Mouse (Mus musculus) heart, postnatal 0 days (tissue): ENCODE results near the gene Galnt7. TPM values are rescaled to one million over a fixed set of nuclear protein-coding genes. Genes with fewer than 3 reads are reported as not detected.
A peak's percentile ranks its signal among the peaks of the same experiment; 100 is the strongest.

Experiments used
- ATAC-seq: fragments of 200-750 bp; cut with Nextera tagmentation; 2 replicates; pipeline ENCODE4 v1.8.0; 2017; ENCODE audit warnings: low read depth, moderate number of reproducible peaks, moderate library complexity; ENCODE audit not compliant: insufficient read depth
- DNase-seq: peaks from one replicate; pipeline ENCODE4 v3.0.0-alpha.2; 2016; ENCODE audit warnings: low spot score
- H3K27ac ChIP-seq: fragments of 300-500 bp; sonication (generic); 2 replicates; pipeline ENCODE4 v1.5.1; 2014; ENCODE audit warnings: low read depth, mild to moderate bottlenecking
- H3K27me3 ChIP-seq: fragments of 300-500 bp; sonication (generic); 2 replicates; pipeline ENCODE4 v1.6.1; 2014; ENCODE audit warnings: low read length, mixed read lengths; ENCODE audit not compliant: control insufficient read depth, insufficient read depth
- H3K36me3 ChIP-seq: fragments of 300-500 bp; sonication (generic); replicated peaks from 2 replicates; pipeline ENCODE4 v1.6.1; 2014; ENCODE audit warnings: low read length, mixed read lengths; ENCODE audit not compliant: control insufficient read depth, insufficient read depth
- H3K4me1 ChIP-seq: fragments of 300-500 bp; sonication (generic); 2 replicates; pipeline ENCODE4 v1.6.1; 2014; ENCODE audit warnings: antibody characterized with exemption; ENCODE audit not compliant: control insufficient read depth, insufficient read depth
- H3K4me2 ChIP-seq: fragments of 300-500 bp; sonication (generic); 2 replicates; pipeline ENCODE4 v1.6.1; 2014; ENCODE audit warnings: low read depth, mild to moderate bottlenecking, low read length, moderate library complexity
- H3K4me3 ChIP-seq: fragments of 300-500 bp; sonication (generic); 2 replicates; pipeline ENCODE4 v1.5.1; 2014; ENCODE audit warnings: low read depth, low read length
- H3K9ac ChIP-seq: fragments of 300-500 bp; sonication (generic); replicated peaks from 2 replicates; pipeline ENCODE4 v1.6.1; 2014; ENCODE audit warnings: low read depth, low read length, mixed read lengths
- H3K9me3 ChIP-seq: fragments of 300-500 bp; sonication (generic); replicated peaks from 2 replicates; pipeline ENCODE4 v1.6.1; 2016; ENCODE audit warnings: low read length; ENCODE audit not compliant: control insufficient read depth
- CTCF ChIP-seq: IDR thresholded peaks from 2 replicates; pipeline ENCODE4 v1.5.1; 2016; ENCODE audit warnings: antibody characterized with exemption, control low read depth, low read depth
- EP300 ChIP-seq: IDR thresholded peaks from 2 replicates; pipeline ENCODE4 v1.6.1; 2016; ENCODE audit warnings: antibody characterized with exemption, low read depth
- WGBS: fragments of 180-500 bp; shearing (Covaris S2); extraction: QIAGEN DNeasy Blood & Tissue Kit; methylation state at CpG from one replicate; pipeline ENCODE4 v1.1.7; 2014; 5-methylcytosine and 5-hydroxymethylcytosine counted together
- polyA plus RNA-seq: library from polyadenylated mRNA; unstranded; fragments of >200 nt; fragmentation: Nextera tagmentation; extraction: Ambion mirVana; gene quantifications from 2 replicates; pipeline ENCODE4 v1.2.1, GENCODE M21; 2015
- total RNA-seq: library from RNA; depleted of rRNA; stranded (reverse); fragments of >200 nt; gene quantifications from 2 replicates; pipeline ENCODE4 v1.2.3, GENCODE M21; 2014; ENCODE audit warnings: low replicate concordance

Galnt7 gene
- total and polyA plus RNA-seq, 2 experiments from 2014 or later: 3.5 to 7.2 TPM

- Histone ChIP-seq H3K4me2 (0 out of 2 replicates have a peak overlapping the region, but pooled peaks have one; percentile 26), H3K27ac (no peak overlapping the region), H3K9me3 (no peaks in the 10 kb centered on the region), H3K36me3 (no peaks in the 10 kb centered on the region), H3K27me3 (no peaks in the 10 kb centered on the region), H3K4me3 (no peak overlapping the region), H3K9ac (no peak overlapping the region), H3K4me1 (peaks cover 13% of the 10 kb centered on the region; the same call in 1 of the 2 replicates)
- DNase-seq (no peak), ATAC-seq (no peak)
- TF ChIP-seq EP300: no peak
- TF ChIP-seq CTCF: no peak
- 35% methylated on average over 15 of the region's 15 CpGs for WGBS
Observed at GRCm38 (mm10) chr8:57615016-57615657, 37.7 kb downstream of the Galnt7 start.

DNA sequence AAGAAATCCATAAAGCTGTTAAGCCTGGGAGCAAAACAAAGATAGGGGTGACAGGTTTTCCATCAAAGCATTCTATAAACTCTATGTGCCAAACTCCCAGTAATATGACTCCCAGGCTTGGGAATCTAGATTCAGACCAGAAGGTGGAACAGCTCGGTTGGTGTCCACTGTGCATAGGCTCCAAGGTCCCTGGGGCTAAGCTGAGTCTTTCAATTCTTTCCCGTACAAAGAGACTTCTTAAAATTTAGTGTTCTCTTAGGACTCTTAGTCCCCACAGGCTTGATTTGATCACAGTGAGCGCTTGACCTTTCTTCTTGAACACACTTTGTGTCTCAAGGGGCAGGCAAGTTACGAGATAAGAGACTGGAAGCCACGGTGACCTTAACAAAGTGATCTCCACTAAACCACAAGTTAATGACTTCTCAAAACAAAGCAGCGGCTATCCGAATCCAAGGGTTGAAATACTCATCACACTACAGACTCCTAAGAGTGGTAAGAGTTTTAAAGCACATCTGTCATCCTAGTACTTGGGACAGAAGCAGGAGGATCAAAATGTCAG lies 41.3 kb downstream of the Galnt7 start:
- TF ChIP-seq CTCF: no peak
- no peak for TF ChIP-seq EP300
- H3K27me3 ChIP-seq: no peaks in the 10 kb centered on the region
- H3K9ac ChIP-seq: no peak overlapping the region
- no peaks in the 10 kb centered on the region for H3K36me3 ChIP-seq
- H3K9me3 ChIP-seq: no peaks in the 10 kb centered on the region
- no peak overlapping the region for H3K4me2 ChIP-seq
- no peak for DNase-seq
- ATAC-seq: no peak
- H3K4me3 ChIP-seq: no peak overlapping the region
- no peak overlapping the region for H3K27ac ChIP-seq
- peaks cover 13% of the 10 kb centered on the region; the same call in 1 of the 2 replicates for H3K4me1 ChIP-seq
- 20% methylated on average over 7 of the region's 7 CpGs for WGBS

GRCm38 (mm10) chr8:57610706-57611418 lies 42.0 kb downstream of the Galnt7 start:
- Histone ChIP-seq H3K4me2 (no peak overlapping the region), H3K27me3 (no peaks in the 10 kb centered on the region), H3K27ac (no peak overlapping the region), H3K36me3 (no peaks in the 10 kb centered on the region), H3K9ac (no peak overlapping the region), H3K9me3 (no peaks in the 10 kb centered on the region), H3K4me1 (peaks cover 13% of the 10 kb centered on the region; the same call in 1 of the 2 replicates), H3K4me3 (no peak overlapping the region)
- WGBS: 42% methylated on average over 10 of the region's 11 CpGs
- ATAC-seq: no peak
- DNase-seq: peak; percentile 50
- TF ChIP-seq CTCF (no peak), EP300 (no peak)

GRCm38 (mm10) chr8:57602511-57602910 lies 50.3 kb downstream of the Galnt7 start:
- Histone ChIP-seq H3K4me1 (peaks cover 7% of the 10 kb centered on the region; the same call in 1 of the 2 replicates), H3K4me2 (no peak overlapping the region), H3K9ac (no peak overlapping the region), H3K36me3 (no peaks in the 10 kb centered on the region), H3K9me3 (no peaks in the 10 kb centered on the region), H3K27ac (no peak overlapping the region), H3K4me3 (no peak overlapping the region), H3K27me3 (no peaks in the 10 kb centered on the region)
- no peak for ATAC-seq
- WGBS: 64% methylated on average over 5 of the region's 5 CpGs
- DNase-seq: no peak
- TF ChIP-seq EP300 (no peak), CTCF (no peak)

GRCm38 (mm10) chr8:57601987-57602418 lies 50.8 kb downstream of the Galnt7 start:
- no peak overlapping the region for H3K4me3 ChIP-seq
- H3K9ac ChIP-seq: no peak overlapping the region
- H3K4me2 ChIP-seq: no peak overlapping the region
- WGBS: 56% methylated on average over 12 of the region's 12 CpGs
- H3K4me1 ChIP-seq: peaks cover 7% of the 10 kb centered on the region; the same call in 1 of the 2 replicates
- ATAC-seq (no peak; the same call in 1 of the 2 replicates), DNase-seq (no peak)
- no peak for TF ChIP-seq EP300
- no peak for TF ChIP-seq CTCF
- no peak overlapping the region for H3K27ac ChIP-seq
- no peaks in the 10 kb centered on the region for H3K9me3 ChIP-seq
- no peaks in the 10 kb centered on the region for H3K27me3 ChIP-seq
- H3K36me3 ChIP-seq: no peaks in the 10 kb centered on the region
